Mouse (Mus musculus) spleen, postnatal 14 days (tissue): ENCODE data around the gene Slc22a13.
"Not testable (repeated sequence)": the region's sequence is repeated elsewhere in the genome, so short reads cannot be mapped to it uniquely, and the experiment has no call there.

ENCODE experiments used
- DNase-seq, 2 experiments: peaks; one replicate each; pipeline ENCODE4 v3.0.0; 2021 to 2022; ENCODE audit warnings: low spot score in 2 of 2

Slc22a13 gene

DNA sequence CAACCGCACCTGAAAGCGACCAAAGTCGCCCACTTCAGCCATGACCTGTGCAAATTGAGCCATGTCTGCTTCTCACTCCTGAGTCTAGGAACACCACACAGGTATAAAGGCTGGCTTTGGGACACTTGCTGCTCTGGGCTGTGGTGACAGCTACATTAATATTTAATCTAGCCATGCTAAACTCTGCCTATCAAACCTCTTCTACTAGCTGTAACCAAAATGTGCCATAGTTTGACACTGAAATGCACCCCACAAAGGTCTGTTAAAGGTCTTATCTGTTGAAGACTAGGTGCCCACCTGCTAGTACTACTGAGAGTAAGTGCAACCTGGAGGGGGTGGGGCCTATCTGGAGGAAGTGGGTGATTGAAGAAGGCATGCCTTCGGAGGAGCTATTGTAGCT lies at the start of gene Slc22a13:
Slc22a13 (minus strand) TSS at position 101 of the 400 bp plus-strand sequence.
- no peak for DNase-seq

DNA sequence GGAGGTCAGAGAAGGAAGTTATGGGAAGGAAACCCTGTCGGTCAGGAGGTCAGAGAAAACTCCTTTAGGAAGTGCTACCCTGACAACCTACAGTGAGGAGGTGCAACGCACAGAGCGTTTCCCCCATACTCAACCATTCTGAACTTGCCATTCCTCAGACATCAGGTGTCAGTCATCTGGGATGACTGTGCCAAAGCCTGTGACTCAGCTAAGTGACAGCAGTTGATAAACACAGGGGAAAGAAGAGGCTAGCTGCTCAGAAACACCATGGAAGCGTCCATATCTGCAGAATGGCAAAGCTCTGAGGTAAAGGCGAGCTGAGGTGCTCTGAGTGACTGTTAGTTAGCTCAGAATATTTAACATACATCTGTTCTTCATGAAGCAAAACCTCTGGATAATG lies 49.2 kb upstream of the Slc22a13 start:
- no peak for DNase-seq

DNA sequence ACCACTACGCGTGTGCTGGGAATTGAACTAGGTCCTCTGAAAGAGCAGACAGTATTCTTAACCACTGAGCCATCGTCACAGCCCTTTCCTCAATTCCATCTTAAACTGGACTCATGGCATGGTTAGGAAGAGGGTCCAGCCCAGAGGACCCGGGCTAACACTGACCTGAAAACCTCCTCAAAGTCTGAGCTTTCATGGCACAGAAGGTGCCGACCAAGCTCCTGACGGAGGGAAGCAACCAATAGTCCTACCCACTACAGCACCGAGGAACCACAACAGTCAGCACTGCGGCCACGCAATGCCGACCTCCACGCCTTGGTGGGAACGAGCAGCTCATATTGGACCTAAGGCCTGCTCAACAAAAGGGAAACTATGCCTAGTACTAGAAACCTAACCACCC lies 47.3 kb upstream of the Slc22a13 start:
- no peak for DNase-seq

DNA sequence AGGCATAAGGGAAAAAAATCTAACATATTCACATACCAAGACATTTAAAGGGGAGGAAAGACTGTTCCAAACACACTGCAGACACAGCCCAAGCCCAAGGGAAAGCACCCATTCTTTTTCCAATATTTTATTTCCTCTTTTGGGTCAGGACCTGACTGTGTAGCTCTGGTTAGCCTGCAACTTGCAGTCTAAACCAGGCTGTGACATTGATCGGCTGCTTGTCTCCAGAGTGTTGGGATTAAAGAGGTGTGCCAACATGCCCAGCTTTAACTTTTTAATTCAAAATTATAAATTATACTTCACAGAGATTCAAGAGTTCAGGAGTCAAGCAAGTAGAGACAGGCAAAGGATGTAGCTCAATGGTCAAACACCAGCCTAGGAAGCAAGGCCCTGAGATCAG lies 46.2 kb upstream of the Slc22a13 start:
- no peak for DNase-seq

DNA sequence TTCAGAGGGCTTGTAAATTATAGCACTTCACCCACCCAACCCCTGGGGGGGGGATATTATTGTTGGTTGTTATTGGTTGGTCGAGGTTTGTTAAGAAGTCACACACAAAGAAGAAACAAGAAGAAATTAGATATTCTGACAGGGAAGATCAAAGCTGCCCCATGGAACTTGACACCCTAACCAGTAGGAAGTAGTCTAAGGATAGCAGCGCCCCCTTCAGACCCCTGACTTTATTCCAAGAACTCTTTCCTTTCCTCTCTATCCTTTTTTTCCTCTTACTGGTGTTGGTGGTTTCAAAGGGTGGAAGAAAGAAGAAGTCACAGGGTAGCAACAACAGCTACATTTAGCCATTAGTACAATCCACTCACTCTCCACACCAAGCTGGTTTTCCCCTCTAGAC lies 45.3 kb upstream of the Slc22a13 start:
- DNase-seq = no peak

DNA sequence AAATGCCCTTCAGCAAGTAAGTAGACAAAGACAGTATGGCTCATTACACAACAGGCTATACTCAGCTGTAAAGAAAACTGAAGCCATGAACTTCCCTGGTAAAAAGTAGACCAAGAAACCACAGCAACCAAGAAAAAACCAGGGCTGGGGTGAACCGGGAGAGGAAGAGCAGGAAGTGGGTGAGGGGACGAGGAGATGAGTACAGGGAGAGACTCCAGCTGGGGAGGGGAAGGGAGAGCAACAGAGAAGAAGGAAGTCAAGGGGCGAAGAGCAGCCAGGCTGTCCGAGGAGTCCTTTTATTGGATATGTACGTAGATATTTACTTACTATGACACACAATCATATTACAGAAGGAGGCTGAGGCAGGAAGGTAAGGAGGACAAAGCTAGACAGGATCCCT lies 39.1 kb upstream of the Slc22a13 start:
- no peak for DNase-seq

DNA sequence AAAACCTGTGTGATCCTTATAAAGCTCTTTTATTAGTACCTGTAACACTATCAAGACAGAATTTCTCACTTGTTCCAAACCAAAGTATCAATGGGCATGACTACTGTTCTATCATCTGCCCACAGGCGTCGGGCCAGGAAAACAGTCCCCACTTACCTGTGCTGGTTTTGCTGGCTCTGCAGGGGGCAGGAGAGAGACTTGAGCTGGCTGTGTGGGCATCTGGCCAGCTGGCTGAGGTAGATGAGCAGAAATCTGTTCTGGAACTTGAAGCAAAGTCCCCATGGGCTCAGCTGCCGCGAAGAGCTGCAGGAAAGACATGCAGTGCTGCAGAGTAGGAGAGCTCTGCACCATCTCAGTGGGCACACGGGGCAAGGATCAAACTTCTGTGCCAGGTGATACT lies 37.9 kb upstream of the Slc22a13 start:
- no peak for DNase-seq

DNA sequence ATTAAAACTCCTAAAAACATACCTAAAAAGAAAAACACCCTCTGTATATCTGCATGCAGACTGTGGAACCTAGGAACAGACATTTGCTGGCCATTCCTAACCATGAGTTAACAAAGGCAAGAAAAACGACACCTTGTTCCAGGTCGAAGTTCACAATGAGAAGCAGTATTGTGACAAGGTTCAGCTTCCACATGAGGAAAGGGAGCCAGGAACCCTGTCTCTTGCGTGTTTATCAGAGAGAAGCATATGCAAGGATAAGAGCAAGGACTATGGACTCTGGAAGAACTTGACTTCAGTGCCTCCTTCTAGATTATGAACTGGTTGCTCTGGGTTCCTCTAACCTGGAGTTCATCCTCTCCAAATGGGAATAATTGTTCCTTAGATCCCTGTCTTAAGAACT lies 35.1 kb upstream of the Slc22a13 start:
- DNase-seq = no peak

DNA sequence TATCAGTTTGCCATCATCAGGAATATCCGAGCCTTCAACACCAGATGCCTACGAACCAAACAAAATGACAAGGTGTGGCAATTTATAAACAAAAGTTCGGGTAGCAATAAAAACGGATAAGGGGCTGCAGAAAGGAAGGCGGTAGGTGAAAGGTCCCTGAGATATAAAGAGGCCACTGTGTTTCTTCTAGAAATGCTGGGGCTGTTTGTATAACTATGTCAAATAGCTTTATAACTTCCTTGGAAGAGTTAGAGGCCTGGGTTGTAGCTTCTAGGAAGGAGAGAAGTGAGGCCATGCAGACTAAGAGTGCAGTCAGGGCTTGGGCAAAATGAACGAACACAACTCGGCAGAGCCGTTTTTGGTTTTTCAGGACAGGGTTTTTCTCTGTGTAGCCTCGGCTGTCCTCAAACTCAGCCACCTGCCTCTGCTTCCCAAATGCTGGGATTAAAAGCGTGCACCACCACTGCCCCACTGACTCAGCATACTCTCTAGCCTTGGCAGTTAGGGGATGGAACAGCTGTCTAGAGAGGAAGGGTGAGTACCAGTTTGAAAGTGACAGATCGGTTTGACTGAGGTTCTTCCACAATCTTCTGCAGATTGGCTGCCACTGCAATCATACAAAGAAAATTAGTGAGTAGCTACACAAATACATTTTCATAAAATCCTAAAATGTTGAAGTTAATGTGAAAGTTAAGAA lies 32.4 kb upstream of the Slc22a13 start:
- no peak for DNase-seq

DNA sequence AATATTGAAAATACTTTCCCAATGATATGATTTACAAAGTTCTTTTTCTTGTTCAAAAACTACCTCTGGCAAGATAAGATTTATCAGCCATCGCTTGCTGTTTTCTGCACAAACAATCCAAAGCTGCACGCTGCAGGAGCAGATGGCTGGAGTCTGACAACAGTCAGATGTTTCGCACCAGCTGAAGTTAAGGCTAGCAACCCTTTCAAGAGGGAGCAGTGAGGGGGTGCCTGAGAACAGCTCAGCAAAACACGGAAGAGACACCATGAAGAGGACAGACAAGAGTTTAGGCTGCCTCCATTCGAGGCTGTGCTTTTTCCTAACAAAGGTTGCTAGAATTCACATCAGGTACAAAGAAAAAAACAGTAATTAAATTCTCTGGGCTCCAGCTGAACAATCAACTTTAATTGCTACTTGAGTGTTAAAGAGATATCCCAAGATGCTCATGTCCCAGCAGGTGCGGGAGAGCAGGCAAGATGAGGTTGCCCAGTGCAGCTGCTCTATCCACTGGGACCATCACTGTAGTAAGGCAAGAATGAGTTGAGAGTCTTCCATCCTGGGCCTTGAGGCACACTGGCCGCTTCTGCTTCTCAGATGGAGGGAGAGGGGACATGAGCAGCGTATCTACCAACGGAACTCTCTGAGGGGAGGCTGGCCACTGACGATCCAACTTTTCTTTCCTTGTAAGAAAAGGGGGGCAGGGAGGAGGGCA lies 31.5 kb upstream of the Slc22a13 start:
- no peak for DNase-seq

DNA sequence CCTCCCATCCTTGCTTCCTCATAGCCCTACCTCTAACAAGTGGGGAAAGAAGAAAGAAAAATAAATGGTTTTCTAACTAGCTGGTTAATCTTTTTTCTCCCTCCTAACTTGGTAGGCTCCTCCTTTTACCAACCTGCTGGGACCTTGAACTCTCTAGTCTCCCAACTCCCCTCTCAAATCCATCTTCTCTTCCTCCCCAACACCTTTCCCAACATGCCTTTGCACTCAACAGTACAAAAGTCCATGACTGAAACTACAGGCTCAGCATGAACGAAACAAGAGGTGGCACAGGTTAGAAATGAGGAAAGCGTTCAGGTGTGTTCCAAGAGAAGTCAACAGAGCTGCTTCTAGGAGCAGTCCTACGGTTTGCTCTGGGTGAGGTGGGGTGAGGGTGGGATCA lies 30.4 kb upstream of the Slc22a13 start:
- DNase-seq = no peak

DNA sequence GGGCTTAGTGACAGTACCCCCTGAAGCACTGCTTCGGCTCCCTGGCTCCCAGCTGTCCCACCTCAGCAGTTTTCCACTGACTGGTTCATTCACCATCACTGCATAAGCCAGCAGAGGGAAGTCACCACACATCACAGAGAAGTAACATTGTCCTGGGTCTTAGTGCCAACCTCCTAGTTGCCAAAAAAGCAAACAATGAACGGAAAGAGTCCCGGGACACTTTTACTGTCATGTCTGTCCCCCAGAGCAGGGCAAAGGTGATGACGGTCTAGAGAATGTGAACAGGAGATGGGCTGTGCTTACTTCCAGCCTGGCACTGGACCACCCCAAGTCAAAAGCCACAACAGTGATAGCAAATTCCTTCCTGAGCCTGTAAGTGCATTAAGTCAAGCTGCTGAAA lies 29.9 kb upstream of the Slc22a13 start:
- no peak for DNase-seq

DNA sequence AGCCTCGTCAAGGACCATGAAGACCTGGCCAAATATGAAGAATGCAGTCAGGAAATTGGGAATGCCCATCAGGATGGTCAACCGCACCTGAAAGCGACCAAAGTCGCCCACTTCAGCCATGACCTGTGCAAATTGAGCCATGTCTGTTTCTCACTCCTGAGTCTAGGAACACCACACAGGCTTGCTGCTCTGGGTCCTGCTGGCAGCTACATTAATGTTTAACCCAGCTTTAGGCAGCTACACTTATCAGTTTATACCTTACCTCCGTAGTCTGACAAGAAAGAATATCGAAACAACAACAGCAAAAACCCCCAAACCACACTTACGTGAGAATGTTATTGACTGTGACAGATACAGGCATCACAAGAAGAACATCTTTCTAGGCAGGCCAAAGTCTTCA lies 22.7 kb upstream of the Slc22a13 start:
- no peak for DNase-seq

DNA sequence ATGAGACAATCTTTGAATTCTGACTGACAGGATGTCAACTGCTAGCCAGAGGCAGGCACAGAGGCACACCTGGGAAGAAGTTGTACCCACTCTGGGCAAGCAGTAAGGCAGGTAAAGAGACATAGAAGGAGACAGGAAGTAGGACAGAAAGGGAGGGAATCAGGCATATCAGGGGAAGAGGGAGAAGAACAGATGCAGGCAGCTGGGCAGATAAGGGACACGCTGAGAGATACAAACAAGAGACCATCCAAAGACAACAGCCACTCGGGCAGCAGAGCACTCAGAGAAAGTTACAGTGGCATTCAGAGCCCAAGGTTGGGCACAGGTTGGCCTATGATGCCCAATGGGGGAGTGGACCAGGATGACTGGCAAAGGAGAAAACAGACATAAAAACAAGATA lies 21.9 kb upstream of the Slc22a13 start:
- DNase-seq = no peak

DNA sequence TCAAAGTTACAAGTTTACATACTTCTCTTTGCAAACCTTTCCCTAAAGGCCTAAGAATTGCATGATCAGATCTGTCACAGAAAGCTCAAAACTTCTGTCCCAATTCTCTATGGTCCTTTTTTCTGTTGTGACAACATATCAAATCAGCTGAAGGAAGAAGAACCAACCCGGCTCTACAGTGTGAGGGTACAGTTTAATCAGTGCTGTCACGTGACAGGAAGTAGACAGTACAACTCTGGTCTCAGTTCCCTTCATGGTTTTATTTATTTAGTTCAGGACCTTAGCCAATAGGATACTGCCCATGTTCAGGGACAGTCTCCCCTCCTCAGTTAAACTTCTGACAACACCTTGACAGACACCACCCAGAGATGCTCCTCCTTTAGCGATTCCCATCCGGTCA lies 11.4 kb upstream of the Slc22a13 start:
- DNase-seq = no peak

DNA sequence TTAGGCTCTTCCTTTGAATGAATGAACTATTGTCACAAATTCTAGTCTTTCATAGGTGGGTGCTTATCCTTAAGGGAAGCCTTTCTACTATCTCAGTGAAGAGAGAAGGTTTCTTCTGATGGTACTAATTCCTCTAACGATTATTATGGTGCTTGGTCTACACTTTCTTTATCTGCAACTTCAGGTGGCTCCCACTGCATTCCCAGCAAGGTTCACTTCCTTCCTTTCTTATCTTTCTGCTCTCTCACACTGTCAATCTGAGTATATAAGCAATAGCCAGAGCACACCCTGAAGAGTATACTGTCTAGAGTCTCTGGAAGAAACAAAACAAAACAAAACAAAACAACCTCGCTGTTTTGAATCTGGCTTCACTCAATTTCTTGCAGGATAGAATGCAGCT lies 10.8 kb upstream of the Slc22a13 start:
- no peak for DNase-seq

DNA sequence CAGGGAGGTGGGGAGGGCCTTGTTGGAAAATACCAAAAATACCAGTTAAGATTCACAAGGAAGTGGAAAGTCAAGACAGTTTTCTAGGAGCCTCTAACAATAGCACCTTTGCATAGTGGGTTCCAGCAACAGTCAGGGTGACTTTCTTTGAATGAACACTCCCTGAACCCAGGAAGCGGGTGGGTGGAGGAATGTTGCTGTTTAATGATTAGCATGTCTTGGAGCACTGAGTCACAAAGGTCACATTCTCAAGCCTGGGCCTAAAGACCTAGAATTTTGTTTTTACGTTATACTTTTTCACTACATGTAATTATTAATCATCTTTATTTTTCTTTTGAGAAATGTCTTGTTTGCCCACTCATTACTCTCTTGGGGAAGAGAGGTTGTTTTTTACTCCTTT lies 6.4 kb upstream of the Slc22a13 start:
- not testable (repeated sequence) for DNase-seq

DNA sequence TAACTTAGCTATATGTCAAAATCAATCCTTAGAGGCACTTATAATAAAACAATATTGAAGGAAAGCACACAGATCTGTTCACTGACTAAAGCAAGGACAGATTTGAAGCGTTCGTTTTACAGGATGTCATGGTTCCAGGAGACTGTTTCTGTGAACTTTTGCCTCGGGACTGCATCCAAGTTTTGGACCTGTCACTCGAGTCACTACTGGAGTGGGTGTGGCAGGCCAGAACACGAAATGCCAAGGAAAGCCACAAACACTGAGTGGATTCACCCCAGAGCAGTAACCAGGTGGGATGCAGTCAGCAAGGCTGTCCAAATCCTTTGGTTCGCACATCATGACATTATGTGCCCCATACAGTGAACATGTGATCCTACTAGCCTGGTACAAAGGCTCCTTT lies 5.7 kb upstream of the Slc22a13 start:
- no peak for DNase-seq

DNA sequence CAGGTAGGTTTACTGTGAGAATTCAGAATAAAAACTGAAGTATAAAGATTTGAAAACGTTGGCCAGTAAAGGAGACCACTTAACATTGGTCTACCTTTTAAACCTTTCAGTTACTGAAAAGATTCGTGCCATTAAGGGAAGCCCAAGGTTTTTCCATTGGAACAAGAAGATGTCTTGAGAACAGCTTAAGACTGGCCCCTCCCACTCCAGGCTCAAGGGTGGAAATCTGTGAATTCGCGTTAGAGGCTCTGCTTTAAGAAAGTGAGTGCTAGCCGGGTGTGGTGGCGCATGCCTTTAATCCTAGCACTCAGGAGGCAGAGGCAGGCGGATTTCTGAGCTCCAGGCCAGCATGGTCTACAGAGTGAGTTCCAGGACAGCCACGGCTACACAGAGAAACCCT lies 4.1 kb upstream of the Slc22a13 start:
- no peak for DNase-seq

DNA sequence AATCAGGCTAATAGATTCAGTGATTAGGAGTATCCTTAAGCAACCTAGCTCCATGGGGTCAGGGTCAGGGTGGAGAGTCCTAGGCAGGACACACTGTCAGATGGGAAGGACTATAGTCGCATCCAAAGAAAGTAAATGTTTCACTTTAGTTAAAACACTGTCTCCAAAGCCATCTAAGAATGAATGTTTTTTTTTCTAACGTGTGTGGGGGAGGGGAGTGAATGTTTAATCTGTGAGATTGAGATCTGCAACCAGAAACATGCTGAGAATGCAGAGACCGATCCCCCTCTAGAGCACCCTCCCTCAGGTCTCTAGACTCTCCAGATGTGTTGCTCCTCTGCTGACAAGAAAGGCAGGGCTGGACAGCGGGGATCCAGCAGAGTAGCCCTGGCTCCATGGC lies 1.8 kb downstream of the Slc22a13 start:
- no peak for DNase-seq

DNA sequence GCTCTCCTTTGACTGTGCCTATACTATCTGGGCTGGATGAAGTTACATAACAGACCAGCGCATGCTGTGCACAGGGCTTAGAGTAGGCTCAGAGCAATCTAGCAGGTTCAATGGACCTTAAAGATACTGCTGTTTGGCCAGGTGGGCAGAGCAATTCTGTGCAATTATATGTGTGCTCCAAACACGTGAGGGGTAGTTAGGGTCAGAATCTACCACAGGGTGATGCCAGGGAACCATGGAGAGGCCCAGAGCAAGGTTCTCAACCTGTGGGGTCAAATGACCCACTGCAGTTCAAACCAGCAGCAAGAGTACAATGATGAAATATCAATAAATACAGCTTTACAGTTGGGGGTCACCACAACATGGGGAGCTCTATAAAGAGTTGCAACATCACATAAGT lies 2.2 kb downstream of the Slc22a13 start:
- no peak for DNase-seq

DNA sequence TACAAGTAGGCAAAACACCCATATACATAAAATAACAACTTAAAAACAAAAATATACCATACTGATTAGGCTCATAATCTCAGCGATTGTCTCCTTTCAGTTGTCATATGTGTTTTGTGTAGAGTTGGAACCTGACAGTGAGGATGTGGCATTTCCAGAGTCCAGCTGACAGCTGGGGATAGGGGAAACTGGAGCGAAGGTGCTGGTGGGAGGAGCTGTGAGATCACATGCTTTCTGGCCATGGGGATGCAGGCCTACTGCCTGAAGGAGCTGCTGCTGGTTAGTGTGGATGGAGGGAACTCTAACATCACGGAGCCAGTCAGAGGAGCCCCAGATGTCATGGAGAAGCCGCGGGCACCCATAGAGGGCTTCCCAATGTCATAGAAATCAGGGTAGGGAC lies 3.1 kb downstream of the Slc22a13 start:
- DNase-seq = no peak

DNA sequence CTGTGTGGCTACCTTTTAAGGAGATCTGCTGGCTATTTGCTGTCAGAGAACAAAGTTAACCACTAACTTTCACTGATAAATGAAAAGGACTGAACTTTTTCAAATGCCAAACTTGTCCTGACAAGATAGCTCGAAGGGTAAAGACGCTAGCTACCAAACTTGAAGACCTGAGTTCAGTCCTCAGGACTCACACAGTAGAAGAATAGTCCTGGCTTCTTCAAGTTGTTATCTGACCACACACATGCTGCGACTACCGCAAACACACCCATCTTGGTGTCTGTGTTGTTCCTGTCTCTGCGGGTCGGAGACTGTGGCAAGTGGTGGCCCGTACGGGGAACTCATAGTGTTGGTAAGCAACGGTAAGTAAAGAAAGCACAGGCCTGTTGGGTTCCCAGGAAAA lies 5.3 kb downstream of the Slc22a13 start:
- DNase-seq = no peak

DNA sequence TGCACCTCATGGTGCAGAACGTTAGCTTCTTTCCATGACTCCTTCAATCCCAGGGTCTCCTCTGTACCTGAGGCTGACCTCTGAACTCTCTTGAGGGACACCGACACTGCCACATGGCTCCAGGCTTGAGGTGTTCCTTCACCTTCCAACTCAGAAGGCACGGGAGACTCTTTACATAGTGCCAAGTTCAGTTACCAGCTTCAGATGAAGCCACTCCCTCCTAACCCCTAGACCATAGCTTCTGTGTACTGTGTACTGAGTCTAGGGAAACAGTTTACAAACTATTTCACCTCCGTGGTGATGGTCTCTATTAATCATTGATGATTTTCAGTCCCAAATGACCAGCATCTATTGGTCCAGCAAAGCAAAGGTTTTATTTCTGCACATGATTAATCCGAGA lies 7.2 kb downstream of the Slc22a13 start:
- DNase-seq = no peak
